Mouse (Mus musculus) telencephalon, adult 2 months (tissue): Measurements from ENCODE around the gene Calb2.

ENCODE experiments used
- DNase-seq: peaks from one replicate; pipeline ENCODE4 v3.0.0-alpha.2; 2011; ENCODE audit warnings: low read depth, low spot score

Calb2 gene

GRCm38 (mm10) chr8:110130537-110130936 lies 37.5 kb downstream of the Calb2 start:
- peak; percentile 47 for DNase-seq

- peak; percentile 13 for DNase-seq
Measured at GRCm38 (mm10) chr8:110119715-110120114, 48.3 kb downstream of the Calb2 start.

- no peak for DNase-seq
Measured at GRCm38 (mm10) chr8:110102653-110103052, 65.4 kb downstream of the Calb2 start, which contains the start of gene Gm17720. Gm17720 (minus strand) TSS chr8:110102753.

GRCm38 (mm10) chr8:110101676-110102075 lies 66.3 kb downstream of the Calb2 start:
- no peak for DNase-seq

GRCm38 (mm10) chr8:110100907-110101306 lies 67.1 kb downstream of the Calb2 start, which contains the start of gene Gm21964:
Gm21964 (plus strand) TSS chr8:110101207.
- no peak for DNase-seq

GRCm38 (mm10) chr8:110091869-110092268 lies 76.1 kb downstream of the Calb2 start:
- DNase-seq, result no peak
